Mouse (Mus musculus) Patski (cell line): ENCODE measurements around the gene Ccdc102a. TPM values are rescaled to one million over a fixed set of nuclear protein-coding genes. Genes with fewer than 3 reads are reported as not detected.

ENCODE experiments used
- ATAC-seq: fragments of 100-300 bp; one replicate; pipeline ENCODE4 v1.8.0; 2021
- CTCF ChIA-PET: fragments of 350-600 bp; sonication (Branson Sonifier 250); formaldehyde crosslinking; loops from one replicate; lab custom pipeline; 2022; ENCODE audit warnings: inconsistent platforms; lab: Charles Lee
- POLR2A ChIA-PET: fragments of 350-600 bp; sonication (Branson Sonifier 250); formaldehyde crosslinking; loops from one replicate; lab custom pipeline; 2022; ENCODE audit warnings: antibody characterized with exemption, inconsistent platforms; lab: Charles Lee
- DNase-seq: peaks from one replicate; pipeline ENCODE4 v3.0.0-alpha.2; 2011; ENCODE audit warnings: low read depth, low spot score
- H3K27me3 ChIP-seq: fragments of 371-371 bp; one replicate; pipeline ENCODE4 v1.5.1; 2021
- CTCF ChIP-seq: fragments of 100-300 bp; IDR thresholded peaks from one replicate; pipeline ENCODE4 v1.5.1; 2021
- in situ Hi-C: fragments of 300-500 bp; cut with MboI; formaldehyde crosslinking; loops from 3 replicates; pipeline ENCODE4 v1.11.1; 2018; ENCODE audit warnings: low pct_unique_long_range_greater_than_20kb, mixed read lengths
- polyA plus RNA-seq: library from polyadenylated mRNA; unstranded; gene quantifications from one replicate; pipeline ENCODE4 v1.2.3, GENCODE M21; 2021

Gene Ccdc102a
- polyA plus RNA-seq, result 39.7 TPM

DNA sequence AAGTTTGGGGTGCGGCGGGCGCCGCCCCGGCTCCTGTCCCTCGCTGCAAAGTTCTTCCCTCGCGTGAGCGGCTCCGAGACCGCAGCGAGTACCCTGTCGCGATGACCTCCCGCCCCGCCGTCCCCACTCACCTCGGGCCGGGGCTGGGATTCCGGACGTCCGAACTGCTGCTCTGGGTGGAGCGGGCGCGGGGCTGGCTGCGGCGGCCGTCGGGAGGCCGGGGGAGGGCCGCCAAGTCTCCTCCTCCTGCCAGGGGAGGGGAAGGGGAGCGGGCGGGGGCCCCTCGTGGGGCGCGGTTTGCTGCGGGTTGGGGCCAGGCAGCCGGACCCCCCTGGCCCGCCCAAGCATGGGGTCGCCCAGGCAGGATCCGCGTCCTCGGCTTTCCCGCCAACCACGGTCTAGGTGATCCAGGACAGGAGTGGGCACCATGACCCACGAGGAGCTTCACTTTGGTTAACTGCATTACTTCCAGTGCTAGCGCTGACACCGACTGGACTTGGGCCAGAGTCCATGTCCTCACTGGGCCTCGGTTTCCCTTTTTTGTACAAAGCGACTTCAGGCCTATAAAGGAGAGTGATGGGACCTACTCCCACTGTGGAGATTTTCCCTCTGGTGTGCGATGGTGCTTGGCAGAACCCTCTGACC, at the start of gene Ccdc102a:
Gene Ccdc102a (minus strand): TSS at position 248 of the 645 bp plus-strand sequence.
- in situ Hi-C loops, result no loop called here
- no peaks in the 10 kb centered on the region for H3K27me3 ChIP-seq
- TF ChIP-seq CTCF, result no peak
- ChIA-PET POLR2A (interaction anchor here (0.9 to 1.2 kb wide), 2 partner anchors 14 to 65 kb away, joined by 3 read pairs; no protein-coding TSS in a partner anchor), CTCF (interaction anchor here (1.5 kb wide), 2 partner anchors 37 to 43 kb away, joined by 6 read pairs; no protein-coding TSS in a partner anchor)
- DNase-seq (no peak), ATAC-seq (peak; percentile 52)

DNA sequence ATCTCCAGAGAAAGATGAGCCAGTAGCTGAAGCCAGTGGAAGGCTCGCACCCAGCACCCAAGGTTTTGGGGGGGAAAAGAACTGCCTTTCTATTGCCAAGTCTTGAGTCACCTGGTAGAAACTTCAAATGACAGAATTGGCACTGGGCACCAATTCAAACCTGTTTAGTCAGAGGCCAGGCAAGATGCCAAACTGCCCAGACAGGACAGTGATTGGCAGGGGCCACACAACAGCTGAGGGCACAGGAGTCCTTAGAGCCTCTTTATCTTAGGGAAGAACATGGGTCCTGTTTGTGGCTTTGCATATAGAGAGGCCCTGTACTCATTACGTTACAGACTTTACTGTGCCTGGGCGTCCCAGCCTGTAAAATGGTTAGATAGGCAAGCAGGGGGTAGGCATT, 49.7 kb upstream of the Ccdc102a start:
- TF ChIP-seq CTCF, result no peak
- no peaks in the 10 kb centered on the region for H3K27me3 ChIP-seq
- ATAC-seq (no peak), DNase-seq (no peak)
- ChIA-PET CTCF (interaction anchor here (1.9 kb wide), 1 partner anchor 13 kb away, joined by 10 read pairs; no protein-coding TSS in a partner anchor), POLR2A (no interaction called here)
- in situ Hi-C loops, result no loop called here

DNA sequence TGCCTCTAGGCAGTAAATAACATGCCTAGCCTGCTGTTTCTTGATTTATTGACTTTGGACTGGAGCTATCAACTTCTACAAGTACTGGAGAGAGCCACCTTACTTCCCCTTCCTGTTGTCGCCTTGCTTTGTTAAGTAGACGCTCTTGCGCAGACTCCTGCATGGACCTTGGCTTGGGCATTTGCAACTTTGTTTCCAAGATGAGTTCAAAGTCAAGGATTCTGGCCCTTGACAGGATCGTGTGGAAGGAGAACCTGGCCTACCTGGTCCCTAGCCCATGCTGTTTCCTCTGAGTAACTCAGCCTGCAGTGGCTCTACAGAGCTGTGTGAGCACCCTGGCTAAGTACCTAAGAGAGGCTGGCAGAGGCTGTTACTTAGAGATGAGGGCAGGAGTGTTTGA, 49.2 kb upstream of the Ccdc102a start:
- POLR2A ChIA-PET, result no interaction called here
- no peak for ATAC-seq
- in situ Hi-C loops, result no loop called here

DNA sequence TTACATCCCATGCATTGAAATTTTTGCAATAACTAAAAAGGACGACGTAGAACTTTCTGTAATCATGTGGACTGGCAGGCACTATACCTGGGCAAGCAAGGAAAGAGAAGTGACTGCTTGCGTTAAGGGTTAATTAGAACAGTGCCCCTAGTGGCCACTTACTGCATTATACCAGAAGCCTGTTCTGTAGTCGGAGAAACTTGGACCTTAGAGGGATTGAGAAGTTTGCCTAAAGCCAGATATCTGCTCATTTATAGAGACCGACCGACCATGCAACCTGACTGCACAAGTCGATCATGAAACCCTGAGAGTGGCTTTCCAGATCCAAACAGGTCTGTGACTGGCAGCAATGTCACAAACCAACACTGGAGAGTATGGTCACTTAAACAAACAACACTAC, 48.7 kb upstream of the Ccdc102a start:
- peak; percentile 83 for TF ChIP-seq CTCF
- POLR2A ChIA-PET, result no interaction called here
- DNase-seq, result no peak
- no peak for ATAC-seq
- CTCF ChIA-PET, result interaction anchor here (1.0 to 3.5 kb wide), 3 partner anchors 10 to 12 kb away, joined by 3 to 10 read pairs (median 8); no protein-coding TSS in a partner anchor
- in situ Hi-C loops, result no loop called here
- no peaks in the 10 kb centered on the region for H3K27me3 ChIP-seq

More for the DNA sequence above, 49.2 kb upstream of the Ccdc102a start:
- no peak for TF ChIP-seq CTCF
- CTCF ChIA-PET, result interaction anchor here (1.9 kb wide), 1 partner anchor 12 kb away, joined by 10 read pairs; no protein-coding TSS in a partner anchor
- no peaks in the 10 kb centered on the region for H3K27me3 ChIP-seq
- no peak for DNase-seq

DNA sequence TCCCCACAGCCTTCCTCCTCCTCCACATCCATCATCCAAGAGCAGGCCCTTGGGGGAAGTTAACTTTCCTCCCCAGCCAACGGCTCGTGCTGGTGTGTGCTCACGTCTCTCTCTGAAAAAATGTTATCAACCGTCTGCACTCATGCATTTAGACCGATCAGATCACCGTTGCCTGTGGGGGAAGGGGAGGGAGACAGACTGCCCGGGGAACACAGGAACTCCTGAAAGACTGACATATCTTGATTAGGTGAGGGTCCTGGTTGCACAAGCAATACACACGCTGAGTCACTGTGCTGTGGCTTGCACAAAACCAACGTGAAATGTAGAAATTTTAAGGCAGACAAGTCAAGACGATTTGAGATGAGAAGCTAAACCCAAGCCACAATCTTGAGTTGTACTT, 46.9 kb upstream of the Ccdc102a start:
- CTCF ChIA-PET, result interaction anchor here (3.5 kb wide), 1 partner anchor 10 kb away, joined by 8 read pairs; no protein-coding TSS in a partner anchor
- POLR2A ChIA-PET, result no interaction called here
- DNase-seq, result no peak
- no peak for ATAC-seq
- in situ Hi-C loops, result no loop called here
- TF ChIP-seq CTCF, result no peak
- H3K27me3 ChIP-seq, result no peaks in the 10 kb centered on the region

DNA sequence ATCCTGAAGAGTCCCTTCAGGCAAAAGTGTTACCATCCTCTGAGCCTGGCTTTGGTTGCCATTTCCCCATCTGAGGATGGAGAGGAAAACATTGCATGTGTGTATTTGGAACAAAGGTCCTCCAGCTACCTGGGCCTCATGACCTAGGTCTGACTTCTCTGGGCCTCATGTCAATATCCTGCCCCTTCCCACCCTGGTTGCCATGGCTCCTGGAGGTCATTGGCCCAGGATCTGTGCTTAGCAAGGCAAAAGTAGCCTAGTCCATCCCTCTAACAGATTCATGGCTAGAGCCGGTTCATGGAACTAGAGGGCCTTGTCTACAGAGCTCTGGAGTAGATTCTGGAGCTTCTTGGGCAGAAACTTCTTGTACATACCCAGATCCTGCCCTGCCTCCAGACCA, 44.3 kb upstream of the Ccdc102a start:
- no peaks in the 10 kb centered on the region for H3K27me3 ChIP-seq
- ATAC-seq, result no peak
- TF ChIP-seq CTCF, result no peak
- no peak for DNase-seq
- ChIA-PET POLR2A (no interaction called here), CTCF (interaction anchor here (1.0 to 2.3 kb wide), 2 partner anchors 12 kb away, joined by 3 to 8 read pairs; no protein-coding TSS in a partner anchor)
- in situ Hi-C loops, result no loop called here

DNA sequence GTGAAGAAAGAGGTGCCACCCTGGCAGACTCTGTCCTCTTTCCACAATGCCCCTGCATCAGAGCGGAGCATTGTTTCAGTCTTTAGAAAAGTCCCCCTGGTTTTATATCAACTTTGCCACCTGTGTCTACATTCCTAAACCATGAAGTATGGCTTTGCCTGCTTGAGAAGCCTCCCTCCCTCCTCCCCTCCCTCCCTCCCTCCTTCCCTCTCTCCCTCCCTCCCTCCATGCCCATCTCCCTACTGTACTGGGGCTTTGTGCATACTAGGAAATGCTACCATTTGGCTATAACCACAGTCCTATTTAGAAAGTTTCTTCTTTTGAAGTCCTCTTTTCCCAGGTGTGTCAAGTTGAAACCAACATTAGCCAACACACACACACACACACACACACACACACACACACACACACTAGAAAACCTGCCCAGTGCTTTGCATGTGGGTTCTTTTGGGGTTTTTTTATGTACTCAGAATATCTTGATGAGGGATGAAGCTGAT, 38.2 kb upstream of the Ccdc102a start:
- H3K27me3 ChIP-seq, result no peaks in the 10 kb centered on the region
- no peak for ATAC-seq
- TF ChIP-seq CTCF, result no peak
- no peak for DNase-seq
- CTCF ChIA-PET, result interaction anchor here (1.5 kb wide), 2 partner anchors 9 to 54 kb away, joined by 4 to 8 read pairs; no protein-coding TSS in a partner anchor
- in situ Hi-C loops, result no loop called here
- POLR2A ChIA-PET, result interaction anchor here (0.6 kb wide), 1 partner anchor 40 kb away, joined by 5 read pairs; no protein-coding TSS in a partner anchor

DNA sequence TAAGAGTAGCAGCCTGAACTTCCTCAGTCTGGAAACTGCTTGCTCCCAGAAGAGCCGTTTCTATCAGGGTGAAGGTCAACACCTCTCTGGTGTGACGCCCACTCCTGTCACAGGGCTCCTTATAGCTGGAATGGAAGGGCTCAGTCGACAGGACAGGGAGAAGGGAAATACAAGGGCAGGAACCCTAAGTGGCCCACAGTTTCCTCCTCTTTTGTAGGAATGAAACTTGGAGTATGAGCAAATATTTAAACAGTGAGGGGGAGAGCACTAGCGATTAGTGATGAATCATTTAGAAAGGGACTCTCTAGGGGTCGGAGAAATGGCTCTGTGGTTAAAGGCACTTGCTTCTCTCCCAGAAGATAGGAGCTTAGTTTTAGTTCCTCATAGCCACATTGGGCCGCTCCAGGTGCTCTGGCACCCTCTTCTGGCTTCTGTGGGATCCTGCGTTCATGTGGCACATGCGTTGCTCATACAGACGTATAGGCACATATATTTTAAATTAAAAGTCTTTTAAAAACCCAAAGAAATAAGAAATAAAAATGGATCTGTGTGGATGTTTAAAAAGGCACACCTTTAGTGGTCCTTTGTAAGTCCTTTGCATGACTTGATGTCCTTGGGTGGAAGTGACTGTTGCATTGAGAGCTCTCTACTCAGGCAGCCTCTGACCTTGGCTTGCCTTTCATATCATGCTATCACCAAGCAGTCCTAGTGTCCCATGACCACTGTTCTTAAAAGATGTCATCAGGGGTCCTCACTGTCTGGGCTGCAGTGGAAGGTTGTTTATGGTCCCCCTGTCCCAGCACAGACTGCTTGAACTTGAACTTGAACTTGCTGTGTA, 37.2 kb upstream of the Ccdc102a start:
- POLR2A ChIA-PET, result interaction anchor here (0.7 to 1.3 kb wide), 3 partner anchors 21 to 31 kb away, joined by 3 to 4 read pairs (median 3); no protein-coding TSS in a partner anchor
- CTCF ChIA-PET, result interaction anchor here (0.8 to 9.6 kb wide), 17 partner anchors 10 to 258 kb away, joined by 3 to 87 read pairs (median 6); partner anchors contain the start of genes Adgrg1 and Katnb1
- in situ Hi-C loops, result no loop called here
- ATAC-seq, result peak; percentile 37
- peak; percentile 89 for TF ChIP-seq CTCF
- no peak for DNase-seq
- no peaks in the 10 kb centered on the region for H3K27me3 ChIP-seq

DNA sequence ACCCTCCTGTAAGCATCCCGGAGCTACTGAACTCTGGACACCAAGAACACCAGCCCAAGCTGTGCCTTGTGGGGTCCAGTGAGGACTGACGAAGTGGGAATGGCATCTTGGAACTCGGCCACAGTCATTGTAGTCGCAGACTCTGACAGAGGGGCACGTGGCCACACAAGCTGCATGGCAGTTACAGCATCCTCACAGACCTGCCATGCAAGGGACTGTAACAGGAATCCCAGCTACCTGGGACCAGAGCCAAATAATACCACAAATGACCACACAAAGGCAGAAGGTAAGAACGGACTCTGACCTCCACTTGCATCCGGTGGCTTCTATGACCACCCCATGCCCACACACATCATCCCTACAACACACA, 36.5 kb upstream of the Ccdc102a start:
- POLR2A ChIA-PET, result interaction anchor here (0.7 to 1.3 kb wide), 2 partner anchors 29 to 32 kb away, joined by 3 to 4 read pairs; no protein-coding TSS in a partner anchor
- peak; percentile 51 for ATAC-seq
- in situ Hi-C loops, result no loop called here
- CTCF ChIA-PET, result interaction anchor here (1.2 to 9.6 kb wide), 11 partner anchors 13 to 259 kb away, joined by 3 to 87 read pairs (median 6); partner anchors contain the start of genes Adgrg1 and Katnb1
- no peak for TF ChIP-seq CTCF
- no peak for DNase-seq
- H3K27me3 ChIP-seq, result no peaks in the 10 kb centered on the region
